Mouse (Mus musculus) neural tube, embryonic 13.5 days (tissue): ENCODE measurements around the gene Dnajc12. TPM values are rescaled to one million over a fixed set of nuclear protein-coding genes. Genes with fewer than 3 reads are reported as not detected.
"Not testable (repeated sequence)": the region's sequence is repeated elsewhere in the genome, so short reads cannot be mapped to it uniquely, and the experiment has no call there.

ENCODE experiments used
- ATAC-seq: fragments of 200-750 bp; cut with Nextera tagmentation; 2 replicates; pipeline ENCODE4 v1.8.0; 2017; ENCODE audit warnings: low read depth, mild to moderate bottlenecking, moderate TSS enrichment, moderate library complexity
- H3K27ac ChIP-seq: fragments of 300-500 bp; sonication (generic); replicated peaks from 2 replicates; pipeline ENCODE4 v1.5.1; 2015; ENCODE audit warnings: moderate library complexity, mild to moderate bottlenecking, inconsistent platforms
- H3K27me3 ChIP-seq: fragments of 300-500 bp; sonication (generic); 2 replicates; pipeline ENCODE4 v1.6.1; 2015; ENCODE audit warnings: mild to moderate bottlenecking, inconsistent platforms
- H3K36me3 ChIP-seq: fragments of 300-500 bp; sonication (generic); 2 replicates; pipeline ENCODE4 v1.6.1; 2015; ENCODE audit warnings: mild to moderate bottlenecking, inconsistent platforms
- H3K4me1 ChIP-seq: fragments of 300-500 bp; sonication (generic); replicated peaks from 2 replicates; pipeline ENCODE4 v1.6.1; 2015; ENCODE audit warnings: inconsistent platforms
- H3K4me2 ChIP-seq: fragments of 300-500 bp; sonication (generic); 2 replicates; pipeline ENCODE4 v1.6.1; 2015; ENCODE audit warnings: inconsistent platforms, mild to moderate bottlenecking, moderate library complexity
- H3K4me3 ChIP-seq: fragments of 300-500 bp; sonication (generic); 2 replicates; pipeline ENCODE4 v1.5.1; 2015; ENCODE audit warnings: mild to moderate bottlenecking, inconsistent platforms
- H3K9ac ChIP-seq: fragments of 300-500 bp; sonication (generic); 2 replicates; pipeline ENCODE4 v1.6.1; 2015; ENCODE audit warnings: moderate library complexity, mild to moderate bottlenecking, inconsistent platforms
- H3K9me3 ChIP-seq: fragments of 300-500 bp; sonication (generic); 2 replicates; pipeline ENCODE4 v1.6.1; 2016; ENCODE audit warnings: inconsistent platforms
- WGBS: fragments of 180-500 bp; shearing (Covaris S2); methylation state at CpG from one replicate; pipeline ENCODE4 v1.1.7; 2015; 5-methylcytosine and 5-hydroxymethylcytosine counted together
- polyA plus RNA-seq: library from polyadenylated mRNA; unstranded; fragments of >200 nt; fragmentation: Nextera tagmentation; extraction: Ambion mirVana; gene quantifications from 2 replicates; pipeline ENCODE4 v1.2.1, GENCODE M21; 2015

Dnajc12 gene
- polyA plus RNA-seq: 22.7 and 24.4 TPM in 2 replicates

GRCm38 (mm10) chr10:63382372-63383279 lies at the start of gene Dnajc12:
Gene Dnajc12 (plus strand): TSS chr10:63382443.
- under 1% methylated on average over 28 of the region's 28 CpGs for WGBS

GRCm38 (mm10) chr10:63336901-63337300 lies 45.3 kb upstream of the Dnajc12 start:
- peak overlapping the region; percentile 98 for H3K9ac ChIP-seq
- 56% methylated on average over 13 of the region's 13 CpGs for WGBS
- no peak for ATAC-seq

More at GRCm38 (mm10) chr10:63382372-63383279, at the start of gene Dnajc12:
- peaks cover 10% of the 10 kb centered on the region for H3K4me1 ChIP-seq
- peak within 1 kb of the TSS; percentile 82 for H3K9ac ChIP-seq
- peak; percentile 93 for ATAC-seq
- H3K27me3 ChIP-seq: peaks cover 11% of the 10 kb centered on the region
- no peaks in the 10 kb centered on the region for H3K9me3 ChIP-seq
- H3K27ac ChIP-seq: peak within 1 kb of the TSS; percentile 29; the same call in 1 of the 2 replicates
- H3K4me2 ChIP-seq: peak within 1 kb of the TSS; percentile 87
- peak within 1 kb of the TSS; percentile 55 for H3K4me3 ChIP-seq
- H3K36me3 ChIP-seq: no peaks in the 10 kb centered on the region

GRCm38 (mm10) chr10:63337326-63337725 lies 44.9 kb upstream of the Dnajc12 start:
- Histone ChIP-seq H3K9me3 (0 out of 2 replicates have a peak, but pooled peaks cover under 1% of the 10 kb centered on the region), H3K27me3 (no peaks in the 10 kb centered on the region), H3K36me3 (peaks cover 29% of the 10 kb centered on the region), H3K4me2 (peak overlapping the region; percentile 77), H3K4me3 (peak overlapping the region; percentile 85), H3K4me1 (peaks cover 27% of the 10 kb centered on the region), H3K9ac (peak overlapping the region; percentile 98), H3K27ac (no peak overlapping the region)
- ATAC-seq: no peak
- WGBS: 30% methylated on average over 5 of the region's 5 CpGs

More at GRCm38 (mm10) chr10:63336901-63337300, 45.3 kb upstream of the Dnajc12 start:
- Histone ChIP-seq H3K4me1 (peaks cover 27% of the 10 kb centered on the region), H3K9me3 (no peaks in the 10 kb centered on the region), H3K27me3 (no peaks in the 10 kb centered on the region), H3K4me2 (peak overlapping the region; percentile 77), H3K4me3 (peak overlapping the region; percentile 85), H3K36me3 (peaks cover 31% of the 10 kb centered on the region), H3K27ac (no peak overlapping the region)

- peak; percentile 86 for ATAC-seq
- H3K9me3 ChIP-seq: 0 out of 2 replicates have a peak, but pooled peaks cover 2% of the 10 kb centered on the region
- peak overlapping the region; percentile 95 for H3K27ac ChIP-seq
- H3K4me3 ChIP-seq: peak overlapping the region; percentile 85
- 1% methylated on average over 64 of the region's 113 CpGs for WGBS
- peak overlapping the region; percentile 77 for H3K4me2 ChIP-seq
- H3K36me3 ChIP-seq: peaks cover 20% of the 10 kb centered on the region
- peaks cover 27% of the 10 kb centered on the region for H3K4me1 ChIP-seq
- no peaks in the 10 kb centered on the region for H3K27me3 ChIP-seq
- peak overlapping the region; percentile 98 for H3K9ac ChIP-seq
These were observed 44.0 kb upstream of the Dnajc12 start for GRCm38 (mm10) chr10:63337951-63338836.

GRCm38 (mm10) chr10:63338914-63339643 lies 43.2 kb upstream of the Dnajc12 start:
- H3K9me3 ChIP-seq: 0 out of 2 replicates have a peak, but pooled peaks cover 2% of the 10 kb centered on the region
- H3K9ac ChIP-seq: peak overlapping the region; percentile 98
- no peaks in the 10 kb centered on the region for H3K27me3 ChIP-seq
- H3K4me3 ChIP-seq: peak overlapping the region; percentile 85
- H3K4me2 ChIP-seq: peak overlapping the region; percentile 77
- ATAC-seq: peak; percentile 98
- peaks cover 27% of the 10 kb centered on the region for H3K4me1 ChIP-seq
- H3K36me3 ChIP-seq: peaks cover 11% of the 10 kb centered on the region; the same call in 1 of the 2 replicates
- WGBS: under 1% methylated on average over 71 of the region's 74 CpGs
- H3K27ac ChIP-seq: peak overlapping the region; percentile 95

- WGBS: 83% methylated on average over 2 of the region's 2 CpGs
- Histone ChIP-seq H3K36me3 (no peaks in the 10 kb centered on the region), H3K27me3 (no peaks in the 10 kb centered on the region), H3K27ac (no peak overlapping the region), H3K9me3 (0 out of 2 replicates have a peak, but pooled peaks cover 2% of the 10 kb centered on the region), H3K9ac (no peak overlapping the region), H3K4me1 (peaks cover 21% of the 10 kb centered on the region), H3K4me2 (no peak overlapping the region), H3K4me3 (no peak overlapping the region)
- no peak for ATAC-seq
These were observed 40.9 kb upstream of the Dnajc12 start for GRCm38 (mm10) chr10:63341351-63341750.

- Histone ChIP-seq H3K9me3 (0 out of 2 replicates have a peak, but pooled peaks cover 2% of the 10 kb centered on the region), H3K4me3 (no peak overlapping the region), H3K4me1 (no peaks in the 10 kb centered on the region), H3K27me3 (no peaks in the 10 kb centered on the region), H3K9ac (no peak overlapping the region), H3K36me3 (no peaks in the 10 kb centered on the region), H3K4me2 (no peak overlapping the region), H3K27ac (no peak overlapping the region)
- no peak for ATAC-seq
- 95% methylated on average over 3 of the region's 3 CpGs for WGBS
These were observed 37.5 kb upstream of the Dnajc12 start for GRCm38 (mm10) chr10:63344751-63345150.

- Histone ChIP-seq H3K4me1 (no peaks in the 10 kb centered on the region), H3K27ac (no peak overlapping the region), H3K4me2 (no peak overlapping the region), H3K9ac (no peak overlapping the region), H3K4me3 (no peak overlapping the region), H3K27me3 (no peaks in the 10 kb centered on the region), H3K9me3 (no peaks in the 10 kb centered on the region), H3K36me3 (no peaks in the 10 kb centered on the region)
- no peak for ATAC-seq
- WGBS: 69% methylated on average over 3 of the region's 3 CpGs
These were observed 34.0 kb upstream of the Dnajc12 start for GRCm38 (mm10) chr10:63348291-63348690.

- no peak for ATAC-seq
- H3K27ac ChIP-seq: no peak overlapping the region
- no peaks in the 10 kb centered on the region for H3K27me3 ChIP-seq
- H3K9ac ChIP-seq: no peak overlapping the region
- no peaks in the 10 kb centered on the region for H3K4me1 ChIP-seq
- 92% methylated on average over 7 of the region's 7 CpGs for WGBS
- H3K9me3 ChIP-seq: no peaks in the 10 kb centered on the region
- no peak overlapping the region for H3K4me3 ChIP-seq
- no peak overlapping the region for H3K4me2 ChIP-seq
- no peaks in the 10 kb centered on the region for H3K36me3 ChIP-seq
These were observed 31.6 kb upstream of the Dnajc12 start for GRCm38 (mm10) chr10:63350666-63351065.

GRCm38 (mm10) chr10:63351099-63351498 lies 31.1 kb upstream of the Dnajc12 start:
- H3K4me1 ChIP-seq, H3K36me3 ChIP-seq, ATAC-seq, H3K4me3 ChIP-seq, H3K27ac ChIP-seq, H3K27me3 ChIP-seq, H3K9ac ChIP-seq, H3K4me2 ChIP-seq, H3K9me3 ChIP-seq: not testable (repeated sequence)
- 85% methylated on average over 7 of the region's 7 CpGs for WGBS

- ATAC-seq: no peak
- Histone ChIP-seq H3K27ac (no peak overlapping the region), H3K9me3 (no peaks in the 10 kb centered on the region), H3K27me3 (no peaks in the 10 kb centered on the region), H3K4me3 (no peak overlapping the region), H3K4me1 (no peaks in the 10 kb centered on the region), H3K4me2 (no peak overlapping the region), H3K36me3 (no peaks in the 10 kb centered on the region), H3K9ac (no peak overlapping the region)
- 85% methylated on average over 5 of the region's 5 CpGs for WGBS
These were observed 30.1 kb upstream of the Dnajc12 start for GRCm38 (mm10) chr10:63352111-63352510.
